In genomic region chr13:49193650-49194049, GRCm38 (mm10) we compare ENCODE assay signal across 36 mouse cellular contexts. TPM values are rescaled to one million over a fixed set of nuclear protein-coding genes. Genes with fewer than 3 reads are reported as not detected.
"Had no signal": no experiment of that assay in that cellular context is flagged by ENCODE, and none has a peak within 500 bp of the region (broad histone marks: within the 10 kb centered on the region; RNA-seq: fewer than 3 reads in every experiment).

No protein-coding gene starts in this region.

- H3K4me3 ChIP-seq: heart, embryonic 10.5 days; heart, embryonic 12.5 days; heart, embryonic 13.5 days; heart, embryonic 15.5 days; hindbrain, embryonic 10.5 days; hindbrain, embryonic 12.5 days; hindbrain, embryonic 13.5 days; hindbrain, embryonic 15.5 days; intestine, embryonic 15.5 days; kidney, embryonic 15.5 days; layer of hippocampus, adult 2 months; left cerebral cortex, adult 2 months had no signal

- H3K9me3 ChIP-seq: heart, embryonic 10.5 days; heart, embryonic 12.5 days; heart, embryonic 13.5 days; heart, embryonic 15.5 days; hindbrain, embryonic 10.5 days; hindbrain, embryonic 12.5 days; hindbrain, embryonic 13.5 days; hindbrain, embryonic 15.5 days; intestine, embryonic 15.5 days; kidney, embryonic 15.5 days had no signal

- H3K36me3 ChIP-seq: hindbrain, embryonic 12.5 days; hindbrain, embryonic 13.5 days; hindbrain, embryonic 15.5 days; intestine, embryonic 15.5 days had no signal

- H3K4me2 ChIP-seq: heart, embryonic 11.5 days; heart, embryonic 12.5 days; heart, embryonic 13.5 days; heart, embryonic 15.5 days; hindbrain, embryonic 12.5 days; hindbrain, embryonic 13.5 days; hindbrain, embryonic 14.5 days; hindbrain, embryonic 15.5 days; intestine, embryonic 15.5 days; kidney, embryonic 15.5 days had no signal

- ATAC-seq: hindbrain, embryonic 16.5 days; hindbrain, postnatal 0 days; inflammation-experienced regulatory T-cells, adult 6 months; intestine, embryonic 15.5 days; intestine, embryonic 16.5 days; intestine, postnatal 0 days had no signal

- DNase-seq: heart, postnatal 10 days; heart, postnatal 14 days; heart, postnatal 36 days; heart, postnatal 4 days; kidney, adult 11 months; kidney, adult 18-20 months; kidney, adult 2 months; kidney, adult 8-10 months; kidney, adult 9 months; kidney, postnatal 10 days; kidney, postnatal 14 days; kidney, postnatal 36 days; kidney, postnatal 4 days; layer of hippocampus, adult 9-11 months; layer of hippocampus, postnatal 36 days had no signal

- H3K9ac ChIP-seq: heart, embryonic 12.5 days; heart, embryonic 13.5 days; heart, embryonic 15.5 days; hindbrain, embryonic 12.5 days; hindbrain, embryonic 13.5 days; hindbrain, embryonic 14.5 days; hindbrain, embryonic 15.5 days; intestine, embryonic 15.5 days; kidney, embryonic 15.5 days had no signal

- H3K27me3 ChIP-seq: heart, embryonic 12.5 days; heart, embryonic 13.5 days; heart, embryonic 15.5 days; hindbrain, embryonic 15.5 days; intestine, embryonic 15.5 days; kidney, embryonic 15.5 days had no signal

- H3K27ac ChIP-seq: heart, embryonic 10.5 days; heart, embryonic 13.5 days; heart, embryonic 15.5 days; hindbrain, embryonic 10.5 days; hindbrain, embryonic 12.5 days; hindbrain, embryonic 13.5 days; hindbrain, embryonic 14.5 days; hindbrain, embryonic 15.5 days; hindbrain, postnatal 0 days; intestine, embryonic 15.5 days; kidney, embryonic 15.5 days; kidney, postnatal 0 days; layer of hippocampus, adult 2 months; left cerebral cortex, adult 2 months had no signal

RNA-seq across cellular contexts. Expression of gene Wnk2, which starts 45.8 kb away (rescaled TPM):
- total RNA-seq: hematopoietic stem cell, adult 5-6 weeks had no signal
- polyA plus RNA-seq: inflammation-experienced regulatory T-cells, adult 6 months had no signal
